Mouse (Mus musculus) forebrain, embryonic 16.5 days (tissue): ENCODE measurements at regions not wholly inside any gene's neighbourhood (a gene's known extent, or its start where the extent isn't known, plus 50 kb on each side); places are given as distances from the start of the nearest gene placed in this dataset. TPM values are rescaled to one million over a fixed set of nuclear protein-coding genes. Genes with fewer than 3 reads are reported as not detected.

Experiments used
- ATAC-seq: fragments of 200-750 bp; cut with Nextera tagmentation; 2 replicates; pipeline ENCODE4 v1.8.0; 2017; ENCODE audit warnings: mild to moderate bottlenecking, moderate library complexity
- H3K27ac ChIP-seq: fragments of 300-500 bp; sonication (generic); 2 replicates; pipeline ENCODE4 v1.5.1; 2014; ENCODE audit warnings: low read length, control low read depth
- H3K27me3 ChIP-seq: fragments of 300-500 bp; sonication (generic); replicated peaks from 2 replicates; pipeline ENCODE4 v1.6.1; 2014; ENCODE audit warnings: low read length; ENCODE audit not compliant: control insufficient read depth, insufficient read depth
- H3K36me3 ChIP-seq: fragments of 300-500 bp; sonication (generic); 2 replicates; pipeline ENCODE4 v1.6.1; 2014; ENCODE audit not compliant: control insufficient read depth, insufficient read depth
- H3K4me1 ChIP-seq: fragments of 300-500 bp; sonication (generic); replicated peaks from 2 replicates; pipeline ENCODE4 v1.6.1; 2014; ENCODE audit warnings: low read length; ENCODE audit not compliant: control insufficient read depth, insufficient read depth
- H3K4me2 ChIP-seq: fragments of 300-500 bp; sonication (generic); 2 replicates; pipeline ENCODE4 v1.6.1; 2014; ENCODE audit warnings: mild to moderate bottlenecking, low read length, control low read depth
- H3K4me3 ChIP-seq: fragments of 300-500 bp; sonication (generic); replicated peaks from 2 replicates; pipeline ENCODE4 v1.5.1; 2014; ENCODE audit warnings: mild to moderate bottlenecking, low read length, control low read depth
- H3K9ac ChIP-seq: fragments of 300-500 bp; sonication (generic); replicated peaks from 2 replicates; pipeline ENCODE4 v1.6.1; 2014; ENCODE audit warnings: low read depth, low read length, control low read depth
- H3K9me3 ChIP-seq: fragments of 300-500 bp; sonication (generic); 2 replicates; pipeline ENCODE4 v1.6.1; 2016; ENCODE audit warnings: low read length; ENCODE audit not compliant: control insufficient read depth
- WGBS: fragments of 180-500 bp; shearing (Covaris S2); extraction: QIAGEN DNeasy Blood & Tissue Kit; methylation state at CpG from one replicate; pipeline ENCODE4 v1.1.7; 2014; 5-methylcytosine and 5-hydroxymethylcytosine counted together
- microRNA-seq: library from miRNA; unstranded; fragments of <30 nt; microRNA quantifications from one replicate; pipeline ENCODE4, GENCODE M21; 2017

DNA sequence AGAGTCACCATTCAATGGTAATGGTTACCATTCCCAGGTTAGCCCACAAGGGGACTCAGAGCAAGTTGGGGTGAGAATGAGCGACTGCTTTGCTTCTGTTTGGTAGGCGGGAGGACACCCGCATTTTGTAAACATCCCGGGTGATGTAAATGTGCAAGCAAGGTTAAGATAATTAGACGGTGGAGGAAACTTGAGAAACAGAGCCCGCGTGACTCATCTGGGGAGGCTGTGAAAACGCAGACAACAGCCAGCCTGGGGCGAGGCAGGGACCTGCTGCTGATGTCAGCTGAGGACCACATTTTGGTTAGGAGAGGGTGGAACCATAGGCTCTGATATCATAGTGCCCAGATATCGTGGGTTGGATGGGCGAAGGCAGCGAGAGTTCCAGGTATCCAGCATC lies 52.6 kb upstream of the Zbtb40 start:
- no peaks in the 10 kb centered on the region for H3K27me3 ChIP-seq
- H3K4me2 ChIP-seq, result no peak overlapping the region
- 88% methylated on average over 12 of the region's 12 CpGs for WGBS
- no peak overlapping the region for H3K9ac ChIP-seq
- no peak overlapping the region for H3K27ac ChIP-seq
- no peaks in the 10 kb centered on the region for H3K9me3 ChIP-seq
- no peaks in the 10 kb centered on the region for H3K36me3 ChIP-seq
- no peaks in the 10 kb centered on the region for H3K4me1 ChIP-seq
- no peak for ATAC-seq
- H3K4me3 ChIP-seq, result no peak overlapping the region

DNA sequence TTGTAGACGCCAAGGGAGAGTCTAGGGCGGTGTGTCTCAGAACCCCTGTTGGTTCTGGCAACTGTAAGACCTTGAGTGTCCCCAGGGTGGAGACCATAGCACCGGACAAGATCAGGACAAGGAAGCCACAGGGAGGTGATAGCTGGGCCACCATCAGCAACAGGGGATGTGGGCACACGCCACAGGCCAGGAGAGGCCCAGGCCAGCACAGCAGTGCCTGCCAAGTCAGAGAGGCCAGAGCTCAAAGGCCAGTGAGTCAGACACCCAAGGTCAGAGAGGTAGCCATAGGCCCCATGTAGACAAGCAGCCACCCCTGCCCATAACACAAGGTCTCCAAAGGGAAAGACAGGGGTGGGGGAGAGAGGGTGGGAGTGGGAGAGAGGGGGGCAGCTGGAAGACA lies 52.2 kb upstream of the Zbtb40 start:
- Histone ChIP-seq H3K9me3 (no peaks in the 10 kb centered on the region), H3K4me2 (no peak overlapping the region), H3K27ac (no peak overlapping the region), H3K9ac (no peak overlapping the region), H3K4me1 (no peaks in the 10 kb centered on the region), H3K36me3 (no peaks in the 10 kb centered on the region), H3K27me3 (no peaks in the 10 kb centered on the region), H3K4me3 (no peak overlapping the region)
- no peak for ATAC-seq
- WGBS, result 94% methylated on average over 4 of the region's 4 CpGs

Small RNAs in the stretch of these regions (microRNA-seq; reads per million reads assigned to microRNA genes)
- gene Gm23263 (not detected), gene Gm25399 (not detected)
